ENCODE assay signal across 8 mouse cellular contexts in the genomic region with DNA sequence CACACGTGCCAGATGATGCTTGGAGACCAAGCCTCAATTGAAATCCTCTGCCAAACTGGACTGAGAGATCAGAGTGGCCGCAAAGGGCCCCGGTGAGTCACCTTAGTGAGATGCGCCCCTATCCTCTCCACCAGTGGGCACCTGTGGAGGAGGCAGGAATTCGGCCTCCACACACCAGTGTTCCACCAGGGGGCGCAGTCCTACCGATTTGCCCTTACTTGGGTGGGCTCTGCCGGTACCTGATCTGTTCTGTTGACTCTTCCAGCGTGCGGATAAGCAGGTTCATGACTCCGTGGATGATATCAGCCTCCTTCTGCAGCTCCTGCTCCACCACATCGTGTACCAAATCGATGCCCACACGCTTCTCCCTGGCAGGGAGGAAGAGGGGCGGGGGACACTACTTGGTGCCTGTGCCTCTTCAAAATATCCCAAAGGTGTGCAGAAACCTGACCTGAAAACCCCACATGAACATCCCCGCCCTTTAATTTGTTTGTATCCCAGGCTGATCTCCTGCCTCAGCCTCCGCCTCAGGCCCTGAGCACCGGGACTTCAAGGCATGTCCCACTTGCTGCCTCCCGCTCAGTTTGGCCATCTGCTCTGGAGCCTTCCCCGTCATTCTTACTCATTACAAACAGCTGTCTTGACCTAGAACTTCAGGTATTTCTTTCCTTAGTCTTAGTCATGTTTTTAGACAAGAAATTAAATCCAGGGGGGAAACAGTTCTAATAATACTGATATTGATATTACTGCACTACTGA. TPM values are rescaled to one million over a fixed set of nuclear protein-coding genes. Genes with fewer than 3 reads are reported as not detected.
DNase-seq lines count a peak whose midpoint lies in the region; ATAC-seq and TF ChIP-seq lines count a peak whose summit lies in the region.

No protein-coding gene starts in this region.

- no peak overlapping the region for H3K27ac ChIP-seq in kidney, adult 2 months (ENCODE audit: insufficient read depth, low read depth, low read length)
- no peak overlapping the region for H3K27ac ChIP-seq in midbrain, postnatal 0 days (ENCODE audit: low read depth, low read length)

- H3K9me3 ChIP-seq in midbrain, postnatal 0 days (ENCODE audit: low read length) = no peaks in the 10 kb centered on the region

- H3K36me3 ChIP-seq in kidney, adult 2 months (ENCODE audit: control insufficient read depth, insufficient read depth, low read length) = no peaks in the 10 kb centered on the region
- no peaks in the 10 kb centered on the region for H3K36me3 ChIP-seq in midbrain, postnatal 0 days (ENCODE audit: insufficient read depth, low read length)
- no peaks in the 10 kb centered on the region for H3K36me3 ChIP-seq in splenic B cell, adult 2 months (ENCODE audit: control insufficient read depth, insufficient read depth, low read length, poor library complexity, severe bottlenecking)

- peak; percentile 33 for DNase-seq in cerebellum, adult 11 months
- DNase-seq in cerebellum, adult 9-11 months = no peak
- DNase-seq in embryo, embryonic 11.5 days (ENCODE audit: low read depth, low spot score) = peak; percentile 46
- peak; percentile 63 to 91 for DNase-seq in heart, adult 18-20 months
- DNase-seq in kidney, adult 2 months = peak; percentile 65
- peak; percentile 75 for DNase-seq in liver
- DNase-seq in midbrain, postnatal 0 days (ENCODE audit: low spot score) = peak; percentile 66
- peak; percentile 83 for DNase-seq in splenic B cell, adult 2 months (ENCODE audit: low read depth, low spot score)

- no peaks in the 10 kb centered on the region for H3K4me1 ChIP-seq in kidney, adult 2 months (ENCODE audit: control insufficient read depth, insufficient read depth, low read length)
- no peaks in the 10 kb centered on the region for H3K4me1 ChIP-seq in midbrain, postnatal 0 days (ENCODE audit: insufficient read depth, low read length)

- no peak overlapping the region for H3K4me2 ChIP-seq in midbrain, postnatal 0 days (ENCODE audit: low read depth, low read length, poor library complexity, severe bottlenecking)

- no peaks in the 10 kb centered on the region for H3K27me3 ChIP-seq in kidney, adult 2 months (replicated peaks; ENCODE audit: control insufficient read depth, insufficient read depth, low read length)
- no peaks in the 10 kb centered on the region for H3K27me3 ChIP-seq in midbrain, postnatal 0 days (ENCODE audit: insufficient read depth, low read length)
- H3K27me3 ChIP-seq in splenic B cell, adult 2 months (ENCODE audit: control insufficient read depth, insufficient read depth, low read length, poor library complexity, severe bottlenecking) = no peaks in the 10 kb centered on the region

- peak; percentile 86 for TF ChIP-seq CTCF in kidney, adult 2 months (conservative IDR thresholded peaks at IDR 0.05; ENCODE audit: insufficient read depth, insufficient read length, low read depth, low read length)
- peak; percentile 81 for TF ChIP-seq CTCF in midbrain, postnatal 0 days (IDR thresholded peaks at IDR 0.05)

- TF ChIP-seq POLR2A in kidney, adult 2 months (IDR thresholded peaks at IDR 0.05; ENCODE audit: low read depth, low read length) = no peak

- ATAC-seq in midbrain, postnatal 0 days (ENCODE audit: low FRiP score) = no peak

- H3K4me3 ChIP-seq in kidney, adult 2 months (ENCODE audit: insufficient read depth, low read depth, low read length) = no peak overlapping the region
- no peak overlapping the region for H3K4me3 ChIP-seq in midbrain, postnatal 0 days (ENCODE audit: low read depth, low read length)

- no peak overlapping the region for H3K9ac ChIP-seq in midbrain, postnatal 0 days (replicated peaks; ENCODE audit: low read length, poor library complexity, severe bottlenecking)

- WGBS in kidney, adult 2 months = 28% methylated on average over 20 of the region's 20 CpGs
- WGBS in midbrain, postnatal 0 days = 26% methylated on average over 20 of the region's 20 CpGs

RNA-seq across cellular contexts. Expression of gene Tekt1, which starts 7.1 kb away (rescaled TPM):
- under 1 TPM in 1 of 2 experiments, not detected in 1; 0.75 TPM for total RNA-seq in heart, adult 18-20 months (2021)
- polyA plus RNA-seq in kidney, adult 2 months (2012; rRNA removed) = 0.13 TPM in 1 of 2 replicates, not detected in the other
- 6.9 and 9.8 TPM in 2 replicates for total RNA-seq in midbrain, postnatal 0 days (2014; rRNA removed)
- 7.4 and 10.3 TPM in 2 replicates for polyA plus RNA-seq in midbrain, postnatal 0 days (2015; fragmentation: Nextera tagmentation; extraction: Ambion mirVana)

RNA-seq across cellular contexts. Expression of gene Fbxo39, which starts 40.9 kb away (rescaled TPM):
- not detected for total RNA-seq in heart, adult 18-20 months (2021)
- polyA plus RNA-seq in kidney, adult 2 months (2012; rRNA removed) = 0.07 and 0.11 TPM in 2 replicates
- not detected in 2 replicates for total RNA-seq in midbrain, postnatal 0 days (2014; rRNA removed)
- not detected in 2 replicates for polyA plus RNA-seq in midbrain, postnatal 0 days (2015; fragmentation: Nextera tagmentation; extraction: Ambion mirVana)

RNA-seq across cellular contexts. Expression of gene Xaf1, which starts 53.7 kb away (rescaled TPM):
- total RNA-seq in heart, adult 18-20 months (2021) = 10 to 100 TPM in 1 of 2 experiments, 1 to 10 TPM in 1; 9.5 to 10.5 TPM
- polyA plus RNA-seq in kidney, adult 2 months (2012; rRNA removed) = 18.7 and 23.9 TPM in 2 replicates
- total RNA-seq in midbrain, postnatal 0 days (2014; rRNA removed) = 0.93 and 3.9 TPM in 2 replicates
- polyA plus RNA-seq in midbrain, postnatal 0 days (2015; fragmentation: Nextera tagmentation; extraction: Ambion mirVana) = 5.6 and 6.0 TPM in 2 replicates

RNA-seq across cellular contexts. Expression of gene Smtnl2, which starts 56.4 kb away (rescaled TPM):
- total RNA-seq in heart, adult 18-20 months (2021) = 10 to 100 TPM in 1 of 2 experiments, 1 to 10 TPM in 1; 9.4 to 11.3 TPM
- polyA plus RNA-seq in kidney, adult 2 months (2012; rRNA removed) = 20.3 and 22.1 TPM in 2 replicates
- 18.0 and 18.6 TPM in 2 replicates for total RNA-seq in midbrain, postnatal 0 days (2014; rRNA removed)
- polyA plus RNA-seq in midbrain, postnatal 0 days (2015; fragmentation: Nextera tagmentation; extraction: Ambion mirVana) = 11.0 and 13.3 TPM in 2 replicates
